Mouse (Mus musculus) MEL (cell line): ENCODE results near the gene Ubiad1. TPM values are rescaled to one million over a fixed set of nuclear protein-coding genes. Genes with fewer than 3 reads are reported as not detected.
A peak's percentile ranks its signal among the peaks of the same experiment; 100 is the strongest.

Experiments used
- DNase-seq: peaks from one replicate; pipeline ENCODE4 v3.0.0; 2011; ENCODE audit warnings: low read depth, low spot score
- H3K27ac ChIP-seq: 2 replicates; pipeline ENCODE4 v1.5.1; 2012; ENCODE audit warnings: low read depth, mild to moderate bottlenecking, control low read depth, low read length, moderate library complexity; ENCODE audit not compliant: control insufficient read depth
- H3K27me3 ChIP-seq, 2 experiments: fragments of 150-350 bp in 1 of 2; sonication (generic) in 1 of 2; 2 replicates each; pipeline ENCODE4 v1.6.1; 2012; ENCODE audit warnings: low read length in 2 of 2, mild to moderate bottlenecking in 2 of 2, improper control_type of control experiment in 1 of 2, moderate library complexity in 1 of 2; ENCODE audit not compliant: insufficient read depth in 2 of 2, control insufficient read depth in 1 of 2
- H3K36me3 ChIP-seq, 2 experiments: 2 replicates each; pipeline ENCODE4 v1.6.1; 2012 to 2014; ENCODE audit warnings: low read length in 2 of 2, improper control_type of control experiment in 1 of 2, inconsistent platforms in 1 of 2, mild to moderate bottlenecking in 1 of 2; ENCODE audit not compliant: insufficient read depth in 2 of 2, control insufficient read depth in 1 of 2
- H3K4me1 ChIP-seq, 2 experiments: fragments of 150-350 bp in 1 of 2; sonication (generic) in 1 of 2; 2 replicates each; pipeline ENCODE4 v1.6.1; 2012; ENCODE audit warnings: low read length in 2 of 2, improper control_type of control experiment in 1 of 2, mild to moderate bottlenecking in 1 of 2; ENCODE audit not compliant: insufficient read depth in 2 of 2, control insufficient read depth in 1 of 2
- H3K4me3 ChIP-seq, 2 experiments: fragments of 150-350 bp in 1 of 2; sonication (generic) in 1 of 2; 2 replicates each; pipeline ENCODE4 v1.5.1; 2012; ENCODE audit warnings: low read depth in 2 of 2, low read length in 2 of 2, mild to moderate bottlenecking in 2 of 2, moderate library complexity in 2 of 2, control low read depth in 1 of 2, improper control_type of control experiment in 1 of 2; ENCODE audit not compliant: control insufficient read depth in 1 of 2, insufficient read depth in 1 of 2
- H3K79me2 ChIP-seq: 2 replicates; pipeline ENCODE4 v1.6.1; 2012; ENCODE audit warnings: mild to moderate bottlenecking, low read length, moderate library complexity; ENCODE audit not compliant: control insufficient read depth, poor library complexity, insufficient read depth
- H3K9ac ChIP-seq: 2 replicates; pipeline ENCODE4 v1.6.1; 2012; ENCODE audit warnings: low read depth, mild to moderate bottlenecking, control low read depth, low read length, moderate library complexity; ENCODE audit not compliant: control insufficient read depth, poor library complexity, severe bottlenecking
- H3K9me3 ChIP-seq: fragments of 150-350 bp; sonication (generic); replicated peaks from 2 replicates; pipeline ENCODE4 v1.6.1; 2012; ENCODE audit warnings: mild to moderate bottlenecking, low read length, improper control_type of control experiment, moderate library complexity; ENCODE audit not compliant: insufficient read depth
- BHLHE40 ChIP-seq: IDR thresholded peaks from 2 replicates; pipeline ENCODE4 v1.6.1; 2012; ENCODE audit warnings: low read depth, mild to moderate bottlenecking, inconsistent platforms, low read length, improper control_type of control experiment, borderline replicate concordance
- CHD1 ChIP-seq: IDR thresholded peaks from 2 replicates; pipeline ENCODE4 v1.6.1; 2012; ENCODE audit warnings: low read depth, mild to moderate bottlenecking, inconsistent platforms, low read length, improper control_type of control experiment
- CHD2 ChIP-seq: IDR thresholded peaks from 2 replicates; pipeline ENCODE4 v1.6.1; 2011; ENCODE audit warnings: low read length, improper control_type of control experiment
- CTCF ChIP-seq, 3 experiments: IDR thresholded peaks in 2 of 3; conservative IDR thresholded peaks in 1 of 3; 2 replicates each; pipeline ENCODE4 v1.5.1; 2011 to 2012; ENCODE audit warnings: low read length in 3 of 3, low read depth in 2 of 3, mild to moderate bottlenecking in 2 of 3, improper control_type of control experiment in 1 of 3, inconsistent platforms in 1 of 3, mixed read lengths in 1 of 3, moderate library complexity in 1 of 3; ENCODE audit not compliant: control insufficient read depth in 1 of 3, insufficient read depth in 1 of 3, poor library complexity in 1 of 3, severe bottlenecking in 1 of 3
- E2F4 ChIP-seq: IDR thresholded peaks from 2 replicates; pipeline ENCODE4 v1.6.1; 2011; ENCODE audit warnings: low read depth, low read length, improper control_type of control experiment, borderline replicate concordance
- ELF1 ChIP-seq: IDR thresholded peaks from 2 replicates; pipeline ENCODE4 v1.6.1; 2014; ENCODE audit warnings: low read depth, mild to moderate bottlenecking, inconsistent platforms, low read length, improper control_type of control experiment, moderate library complexity
- EP300 ChIP-seq, 2 experiments: IDR thresholded peaks; 2 replicates each; pipeline ENCODE4 v1.6.1; 2011; ENCODE audit warnings: improper control_type of control experiment in 2 of 2, low read length in 2 of 2, low read depth in 1 of 2, mild to moderate bottlenecking in 1 of 2
- ETS1 ChIP-seq: IDR thresholded peaks from 2 replicates; pipeline ENCODE4 v1.6.1; 2012; ENCODE audit warnings: low read depth, mild to moderate bottlenecking, inconsistent platforms, low read length, improper control_type of control experiment, moderate library complexity
- KAT2A ChIP-seq: conservative IDR thresholded peaks from 2 replicates; pipeline ENCODE4 v1.6.1; 2012; ENCODE audit warnings: low read depth, low read length, improper control_type of control experiment, inconsistent platforms
- MAFK ChIP-seq: IDR thresholded peaks from 2 replicates; pipeline ENCODE4 v1.6.1; 2011; ENCODE audit warnings: low read depth, mild to moderate bottlenecking, low read length, improper control_type of control experiment, borderline replicate concordance
- MAZ ChIP-seq: IDR thresholded peaks from 2 replicates; pipeline ENCODE4 v1.6.1; 2012; ENCODE audit warnings: low read depth, mild to moderate bottlenecking, inconsistent platforms, low read length, improper control_type of control experiment
- MEF2A ChIP-seq: IDR thresholded peaks from 2 replicates; pipeline ENCODE4 v1.6.1; 2014; ENCODE audit warnings: low read depth, mild to moderate bottlenecking, inconsistent platforms, low read length, improper control_type of control experiment; ENCODE audit not compliant: poor library complexity, insufficient replicate concordance, severe bottlenecking; ENCODE audit errors: extremely low read depth
- MYC ChIP-seq: IDR thresholded peaks from 2 replicates; pipeline ENCODE4 v1.6.1; 2011; ENCODE audit warnings: low read depth, mild to moderate bottlenecking, low read length, improper control_type of control experiment, moderate library complexity
- NELFE ChIP-seq: IDR thresholded peaks from 2 replicates; pipeline ENCODE4 v1.6.1; 2011; ENCODE audit warnings: low read depth, low read length, improper control_type of control experiment
- NRF1 ChIP-seq: IDR thresholded peaks from 2 replicates; pipeline ENCODE4 v1.6.1; 2014; ENCODE audit warnings: low read depth, mild to moderate bottlenecking, inconsistent platforms, low read length, improper control_type of control experiment, moderate library complexity; ENCODE audit not compliant: poor library complexity, insufficient read depth, severe bottlenecking
- RAD21 ChIP-seq: IDR thresholded peaks from 2 replicates; pipeline ENCODE4 v1.6.1; 2011; ENCODE audit warnings: mild to moderate bottlenecking, low read depth, low read length, improper control_type of control experiment
- RCOR1 ChIP-seq: IDR thresholded peaks from 2 replicates; pipeline ENCODE4 v1.6.1; 2012; ENCODE audit warnings: low read depth, mild to moderate bottlenecking, inconsistent platforms, low read length, improper control_type of control experiment
- SMC3 ChIP-seq: IDR thresholded peaks from 2 replicates; pipeline ENCODE4 v1.6.1; 2011; ENCODE audit warnings: low read depth, low read length, improper control_type of control experiment
- TBP ChIP-seq: IDR thresholded peaks from 2 replicates; pipeline ENCODE4 v1.8.0; 2011; ENCODE audit warnings: low read depth, low read length, improper control_type of control experiment
- TCF12 ChIP-seq: IDR thresholded peaks from 2 replicates; pipeline ENCODE4 v1.6.1; 2014; ENCODE audit warnings: low read depth, mild to moderate bottlenecking, inconsistent platforms, low read length, improper control_type of control experiment, moderate library complexity
- USF1 ChIP-seq: IDR thresholded peaks from 2 replicates; pipeline ENCODE4 v1.6.1; 2014; ENCODE audit warnings: low read depth, mild to moderate bottlenecking, inconsistent platforms, low read length, improper control_type of control experiment, moderate library complexity
- USF2 ChIP-seq, 2 experiments: IDR thresholded peaks; 2 replicates each; pipeline ENCODE4 v1.6.1; 2011 to 2012; ENCODE audit warnings: improper control_type of control experiment in 2 of 2, low read length in 2 of 2, borderline replicate concordance in 1 of 2, inconsistent platforms in 1 of 2, low read depth in 1 of 2, mild to moderate bottlenecking in 1 of 2; ENCODE audit not compliant: insufficient read depth in 1 of 2
- ZC3H11A ChIP-seq: IDR thresholded peaks from 2 replicates; pipeline ENCODE4 v1.6.1; 2012; ENCODE audit warnings: low read depth, mild to moderate bottlenecking, inconsistent platforms, low read length, improper control_type of control experiment
- ZKSCAN1 ChIP-seq: IDR thresholded peaks from 2 replicates; pipeline ENCODE4 v1.6.1; 2012; ENCODE audit warnings: low read depth, mild to moderate bottlenecking, inconsistent platforms, low read length, improper control_type of control experiment, moderate library complexity
- ZMIZ1 ChIP-seq: IDR thresholded peaks from 2 replicates; pipeline ENCODE4 v1.6.1; 2012; ENCODE audit warnings: low read depth, mild to moderate bottlenecking, inconsistent platforms, low read length, improper control_type of control experiment, moderate library complexity
- ZNF384 ChIP-seq: IDR thresholded peaks from 2 replicates; pipeline ENCODE4 v1.6.1; 2012; ENCODE audit warnings: low read depth, mild to moderate bottlenecking, inconsistent platforms, low read length, improper control_type of control experiment
- polyA plus RNA-seq, 2 experiments: library from polyadenylated mRNA; stranded (reverse) in 1 of 2; unstranded in 1 of 2; fragments of >175 nt in 1 of 2; fragments of >200 nt in 1 of 2; gene quantifications; 2 replicates each; pipeline versions ENCODE4 v1.2.1 to v1.2.4; 2012; ENCODE audit warnings: low replicate concordance in 2 of 2, low read depth in 1 of 2; ENCODE audit not compliant: insufficient read length in 2 of 2, insufficient read depth in 1 of 2, missing spikeins in 1 of 2
- total RNA-seq: library from RNA; depleted of rRNA; stranded (reverse); fragments of 300-350 nt; gene quantifications from 2 replicates; pipeline ENCODE4 v1.2.3, GENCODE M21; 2012

Gene Ubiad1
- total and polyA plus RNA-seq, 3 experiments, result 19.4 to 24.3 TPM; not detected in 1

- Histone ChIP-seq H3K79me2 (no peaks in the 10 kb centered on the region), H3K27me3 (no peaks in the 10 kb centered on the region), H3K27ac (no peak overlapping the region), H3K9me3 (no peaks in the 10 kb centered on the region), H3K36me3 (no peaks in the 10 kb centered on the region; a peak in 1 of 4 replicates), H3K4me3 (no peak overlapping the region), H3K4me1 (no peaks in the 10 kb centered on the region), H3K9ac (no peak overlapping the region)
- peak; percentile 43 for DNase-seq
- TF ChIP-seq ETS1, result no peak
- TF ChIP-seq CTCF (IDR thresholded peaks at IDR 0.05 in 2 of 3, conservative IDR thresholded peaks at IDR 0.05 in 1 of 3; ENCODE audit: control insufficient read depth in 1 of 3, insufficient read depth in 1 of 3, low read depth in 2 of 3, low read length in 3 of 3, poor library complexity in 1 of 3, severe bottlenecking in 1 of 3), result peak; percentile 11 to 51 (median 47); a peak in 5 of 6 replicates
- no peak for TF ChIP-seq NRF1
- no peak for TF ChIP-seq EP300 (IDR thresholded peaks at IDR 0.05; ENCODE audit: low read depth in 1 of 2, low read length in 2 of 2)
- TF ChIP-seq RAD21, result peak; percentile 8
- no peak for TF ChIP-seq CHD1
- 0 out of 2 replicates have a peak, but pooled peaks have one; percentile 16 for TF ChIP-seq SMC3
- TF ChIP-seq KAT2A, result no peak
- no peak for TF ChIP-seq BHLHE40
- no peak for TF ChIP-seq ELF1
- TF ChIP-seq NELFE, result no peak
These were observed 17.2 kb upstream of the Ubiad1 start for GRCm38 (mm10) chr4:148461772-148462171.

- no peak for TF ChIP-seq NELFE
- TF ChIP-seq SMC3, result no peak
- no peak for TF ChIP-seq ZMIZ1
- no peak for TF ChIP-seq MAFK
- TF ChIP-seq ZNF384, result no peak
- no peak for TF ChIP-seq USF1
- no peak for TF ChIP-seq MEF2A
- TF ChIP-seq MAZ, result no peak
- TF ChIP-seq USF2 (IDR thresholded peaks at IDR 0.05; ENCODE audit: borderline replicate concordance in 1 of 2, insufficient read depth in 1 of 2, low read depth in 1 of 2, low read length in 2 of 2), result no peak
- TF ChIP-seq RCOR1, result no peak
- TF ChIP-seq ZKSCAN1, result no peak
- TF ChIP-seq TCF12, result no peak
- no peak for TF ChIP-seq BHLHE40
- no peak for TF ChIP-seq ELF1
- TF ChIP-seq ZC3H11A, result no peak
- no peak for TF ChIP-seq CHD2
- TF ChIP-seq MYC, result no peak
- no peak for TF ChIP-seq E2F4
- TF ChIP-seq TBP, result no peak
- no peaks in the 10 kb centered on the region; a peak in 1 of 4 replicates for H3K36me3 ChIP-seq
- no peak overlapping the region for H3K4me3 ChIP-seq
- H3K27me3 ChIP-seq, result no peaks in the 10 kb centered on the region
- no peak for DNase-seq
- no peak overlapping the region for H3K9ac ChIP-seq
- no peak overlapping the region for H3K27ac ChIP-seq
- no peaks in the 10 kb centered on the region for H3K4me1 ChIP-seq
- no peaks in the 10 kb centered on the region for H3K9me3 ChIP-seq
- H3K79me2 ChIP-seq, result no peaks in the 10 kb centered on the region
These were observed 16.2 kb upstream of the Ubiad1 start for GRCm38 (mm10) chr4:148460656-148461284.
